Comparison of ENCODE assay signal across 8 mouse cellular contexts in the genomic region with DNA sequence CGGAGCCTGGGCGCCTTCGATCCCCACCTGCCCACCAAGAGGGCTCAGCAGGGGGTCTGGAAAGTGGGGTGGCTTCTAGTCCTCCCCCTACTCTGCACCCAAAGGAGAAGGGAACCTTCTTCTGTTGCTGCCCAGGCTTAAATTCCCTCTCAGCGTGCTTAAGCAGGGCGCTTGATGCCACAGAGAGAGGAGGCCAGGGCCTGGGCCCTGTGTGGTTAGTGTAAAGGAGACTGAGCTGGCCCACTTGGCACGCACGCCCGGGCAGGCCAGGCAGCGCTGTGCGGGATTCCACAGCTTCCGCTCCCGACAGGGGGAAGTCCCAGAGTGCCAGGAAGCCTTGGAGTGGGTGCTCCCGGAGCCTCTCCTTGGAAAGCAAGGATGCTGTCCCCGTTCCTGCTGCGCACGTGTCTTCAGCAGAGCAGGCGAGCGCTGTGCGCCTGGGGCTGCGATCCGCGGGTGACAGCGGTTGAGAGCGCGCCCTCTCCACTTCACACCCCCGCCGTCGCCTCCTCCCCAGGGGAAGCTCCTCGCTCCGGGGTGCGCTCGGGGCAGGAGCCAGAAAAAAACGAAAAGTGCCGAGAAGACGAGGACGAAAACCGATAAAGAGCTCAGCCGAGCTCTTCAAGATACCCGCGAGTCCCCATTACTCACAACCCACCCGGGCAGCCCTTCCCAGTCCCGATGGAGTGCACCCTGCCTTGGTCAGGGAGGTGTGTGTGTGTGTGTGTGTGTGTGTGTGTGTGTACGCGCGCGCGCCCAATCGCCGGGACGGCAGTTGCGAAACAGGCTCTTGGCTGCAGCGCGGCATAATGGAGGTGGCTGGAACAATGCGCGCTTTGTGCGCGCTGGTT.
DNase-seq lines count a peak whose midpoint lies in the region; ATAC-seq and TF ChIP-seq lines count a peak whose summit lies in the region.

No protein-coding gene starts in this region.

- peak overlapping the region; percentile 75 for H3K4me3 ChIP-seq in bone marrow, adult 2 months (replicated peaks; ENCODE audit: control insufficient read depth, low read depth, low read length)
- H3K4me3 ChIP-seq in erythroblast, embryonic 14.5 days (replicated peaks), result peak overlapping the region; percentile 71
- H3K4me3 ChIP-seq in heart, embryonic 14.5 days (ENCODE audit: control insufficient read depth in 1 of 2, insufficient read depth in 1 of 2, low read depth in 1 of 2, low read length in 2 of 2), result peak overlapping the region; percentile 40 to 55
- peak overlapping the region; percentile 63 for H3K4me3 ChIP-seq in liver, embryonic 12.5 days

- 4% methylated on average over 41 of the region's 57 CpGs for WGBS in bone marrow, adult 2 months
- WGBS in heart, embryonic 14.5 days, result 2% methylated on average over 52 of the region's 57 CpGs
- WGBS in liver, embryonic 12.5 days (ENCODE audit: insufficient replicate concordance), result 3% methylated on average over 47 of the region's 57 CpGs

- peak; percentile 70 for DNase-seq in CD4-positive helper T cell, adult 2 months (ENCODE audit: low read depth, low spot score)
- peak; percentile 75 for DNase-seq in kidney, postnatal 10 days
- peak; percentile 60 for DNase-seq in naive thymus-derived CD4-positive, alpha-beta T cell, adult 2 months (ENCODE audit: low read depth)
- DNase-seq in telencephalon, adult 2 months (ENCODE audit: low read depth, low spot score), result peak; percentile 50

- no peaks in the 10 kb centered on the region for H3K9me3 ChIP-seq in erythroblast, embryonic 14.5 days (ENCODE audit: control insufficient read depth, low read length)
- no peaks in the 10 kb centered on the region for H3K9me3 ChIP-seq in heart, embryonic 14.5 days (ENCODE audit: control insufficient read depth, low read length)
- H3K9me3 ChIP-seq in liver, embryonic 12.5 days (replicated peaks), result no peaks in the 10 kb centered on the region

- H3K27ac ChIP-seq in bone marrow, adult 2 months (ENCODE audit: control insufficient read depth, insufficient read depth, low read depth, low read length, poor library complexity), result peak overlapping the region; percentile 97
- H3K27ac ChIP-seq in heart, embryonic 14.5 days (replicated peaks in 1 of 2; ENCODE audit: control insufficient read depth in 1 of 2, insufficient read depth in 1 of 2, low read depth in 2 of 2, low read length in 2 of 2), result peak overlapping the region; percentile 83 to 95
- peak overlapping the region; percentile 97 for H3K27ac ChIP-seq in liver, embryonic 12.5 days

- TF ChIP-seq POLR2A in bone marrow, adult 2 months (IDR thresholded peaks at IDR 0.05; ENCODE audit: borderline replicate concordance, control insufficient read depth, low read depth, low read length), result peak; percentile 5; the same call in 1 of the 2 replicates

- H3K4me1 ChIP-seq in bone marrow, adult 2 months (ENCODE audit: control insufficient read depth, insufficient read depth, low read length), result peaks cover 2% of the 10 kb centered on the region; the same call in 1 of the 2 replicates
- peaks cover 69% of the 10 kb centered on the region for H3K4me1 ChIP-seq in erythroblast, embryonic 14.5 days (ENCODE audit: control insufficient read depth)
- peaks cover 14 to 26% of the 10 kb centered on the region in 2 experiments for H3K4me1 ChIP-seq in heart, embryonic 14.5 days (ENCODE audit: control insufficient read depth in 2 of 2, insufficient read depth in 2 of 2, low read length in 2 of 2)
- H3K4me1 ChIP-seq in liver, embryonic 12.5 days, result peaks cover 62% of the 10 kb centered on the region

- peaks cover 34% of the 10 kb centered on the region for H3K27me3 ChIP-seq in erythroblast, embryonic 14.5 days (ENCODE audit: control insufficient read depth)
- peaks cover 20% of the 10 kb centered on the region for H3K27me3 ChIP-seq in heart, embryonic 14.5 days (ENCODE audit: control insufficient read depth, insufficient read depth, low read length)
- H3K27me3 ChIP-seq in liver, embryonic 12.5 days (replicated peaks), result peaks cover 68% of the 10 kb centered on the region

- no peak for TF ChIP-seq CTCF in bone marrow, adult 2 months (IDR thresholded peaks at IDR 0.05; ENCODE audit: control insufficient read depth, insufficient read depth, low read length)

- no peaks in the 10 kb centered on the region for H3K36me3 ChIP-seq in erythroblast, embryonic 14.5 days (ENCODE audit: control insufficient read depth)
- H3K36me3 ChIP-seq in heart, embryonic 14.5 days (ENCODE audit: control insufficient read depth, insufficient read depth, low read length), result no peaks in the 10 kb centered on the region
- H3K36me3 ChIP-seq in liver, embryonic 12.5 days, result no peaks in the 10 kb centered on the region

- peak overlapping the region; percentile 74 for H3K9ac ChIP-seq in heart, embryonic 14.5 days (ENCODE audit: low read length)
- peak overlapping the region; percentile 85 for H3K9ac ChIP-seq in liver, embryonic 12.5 days

- peak; percentile 48 for ATAC-seq in heart, embryonic 14.5 days (ENCODE audit: insufficient number of reproducible peaks, insufficient read depth, low FRiP score, low read depth)
- peak; percentile 26; the same call in 1 of the 2 replicates for ATAC-seq in liver, embryonic 12.5 days

- H3K4me2 ChIP-seq in heart, embryonic 14.5 days (ENCODE audit: low read length), result peak overlapping the region; percentile 77
- peak overlapping the region; percentile 88 for H3K4me2 ChIP-seq in liver, embryonic 12.5 days

Comparison
In these comparisons a context has a peak if more than half of its experiments do, and no peak if none do; other contexts are left out.
1. Peak in every context shown above with its lines: DNase-seq, ATAC-seq, H3K4me3 ChIP-seq and H3K27ac ChIP-seq.